Mouse (Mus musculus) midbrain, embryonic 16.5 days (tissue): ENCODE results near the gene Stk24. TPM values are rescaled to one million over a fixed set of nuclear protein-coding genes. Genes with fewer than 3 reads are reported as not detected.

ENCODE experiments used
- ATAC-seq: fragments of 200-750 bp; cut with Nextera tagmentation; 2 replicates; pipeline ENCODE4 v1.8.0; 2017; ENCODE audit warnings: moderate TSS enrichment
- H3K27ac ChIP-seq: fragments of 300-500 bp; sonication (generic); 2 replicates; pipeline ENCODE4 v1.5.1; 2014; ENCODE audit warnings: mild to moderate bottlenecking, low read length, mixed read lengths
- H3K27me3 ChIP-seq: fragments of 300-500 bp; sonication (generic); 2 replicates; pipeline ENCODE4 v1.6.1; 2014; ENCODE audit warnings: low read depth, low read length, mixed read lengths; ENCODE audit not compliant: control insufficient read depth, insufficient read depth
- H3K36me3 ChIP-seq: fragments of 300-500 bp; sonication (generic); 2 replicates; pipeline ENCODE4 v1.6.1; 2014; ENCODE audit warnings: mild to moderate bottlenecking, low read length, moderate library complexity, mixed read lengths; ENCODE audit not compliant: control insufficient read depth, insufficient read depth
- H3K4me1 ChIP-seq: fragments of 300-500 bp; sonication (generic); 2 replicates; pipeline ENCODE4 v1.6.1; 2014; ENCODE audit warnings: mild to moderate bottlenecking, low read length, mixed read lengths; ENCODE audit not compliant: control insufficient read depth, insufficient read depth
- H3K4me2 ChIP-seq: fragments of 300-500 bp; sonication (generic); 2 replicates; pipeline ENCODE4 v1.6.1; 2014; ENCODE audit warnings: mild to moderate bottlenecking, low read length, mixed read lengths
- H3K4me3 ChIP-seq: fragments of 300-500 bp; sonication (generic); 2 replicates; pipeline ENCODE4 v1.5.1; 2014; ENCODE audit warnings: low read depth, mild to moderate bottlenecking, low read length, moderate library complexity, mixed read lengths
- H3K9ac ChIP-seq: fragments of 300-500 bp; sonication (generic); 2 replicates; pipeline ENCODE4 v1.6.1; 2014; ENCODE audit warnings: low read depth, low read length, mixed read lengths
- H3K9me3 ChIP-seq: fragments of 300-500 bp; sonication (generic); replicated peaks from 2 replicates; pipeline ENCODE4 v1.6.1; 2014; ENCODE audit warnings: mild to moderate bottlenecking, low read length, mixed read lengths; ENCODE audit not compliant: control insufficient read depth, poor library complexity, severe bottlenecking
- WGBS: fragments of 180-500 bp; shearing (Covaris S2); extraction: QIAGEN DNeasy Blood & Tissue Kit; methylation state at CpG from one replicate; pipeline ENCODE4 v1.1.7; 2014; 5-methylcytosine and 5-hydroxymethylcytosine counted together
- polyA plus RNA-seq: library from polyadenylated mRNA; unstranded; fragments of >200 nt; fragmentation: Nextera tagmentation; extraction: Ambion mirVana; gene quantifications from 2 replicates; pipeline ENCODE4 v1.2.1, GENCODE M21; 2015

Stk24 gene
- polyA plus RNA-seq, 1 experiment from 2014 or later: 14.5 TPM

DNA sequence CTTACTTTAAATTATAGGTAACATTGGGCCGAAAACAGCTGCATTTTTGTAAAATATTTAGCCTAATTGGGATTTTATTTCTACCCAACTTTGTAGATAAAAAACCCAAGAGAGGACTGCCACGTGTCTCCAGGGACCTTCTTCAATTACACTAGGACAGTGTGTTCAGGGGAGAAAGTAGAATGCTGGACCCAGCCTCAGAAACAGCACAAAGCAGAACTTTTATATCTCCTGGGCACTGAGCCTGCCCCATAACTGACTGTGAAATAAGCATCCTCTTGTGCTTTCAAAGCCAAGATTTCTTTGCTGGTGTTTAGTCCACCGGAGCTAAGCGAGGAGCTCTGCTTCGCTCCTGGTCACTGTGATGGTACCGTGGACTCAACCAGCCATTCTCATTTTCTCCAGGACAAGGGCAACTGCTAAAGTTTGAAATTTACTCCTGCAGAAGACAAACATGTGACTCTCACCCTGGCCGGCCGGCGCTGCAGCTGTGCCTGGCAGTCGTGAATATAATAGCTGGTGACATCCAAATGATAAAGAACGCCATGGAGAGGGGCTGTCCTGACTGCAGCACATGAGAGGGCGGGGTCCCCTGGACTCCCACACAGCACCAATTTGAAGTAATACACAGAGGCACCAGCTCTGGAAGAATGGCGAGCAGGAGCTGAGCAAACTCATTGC lies 63.0 kb downstream of the Stk24 start:
- 0 out of 2 replicates have a peak, but pooled peaks have one; percentile 13 for ATAC-seq
- 65% methylated on average over 13 of the region's 13 CpGs for WGBS
- no peak overlapping the region; the same call in 1 of the 2 replicates for H3K9ac ChIP-seq
- H3K27ac ChIP-seq: no peak overlapping the region
- H3K9me3 ChIP-seq: no peaks in the 10 kb centered on the region; the same call in 1 of the 2 replicates
- H3K4me2 ChIP-seq: no peak overlapping the region
- H3K36me3 ChIP-seq: no peaks in the 10 kb centered on the region
- H3K4me1 ChIP-seq: no peaks in the 10 kb centered on the region
- H3K27me3 ChIP-seq: no peaks in the 10 kb centered on the region
- H3K4me3 ChIP-seq: no peak overlapping the region

DNA sequence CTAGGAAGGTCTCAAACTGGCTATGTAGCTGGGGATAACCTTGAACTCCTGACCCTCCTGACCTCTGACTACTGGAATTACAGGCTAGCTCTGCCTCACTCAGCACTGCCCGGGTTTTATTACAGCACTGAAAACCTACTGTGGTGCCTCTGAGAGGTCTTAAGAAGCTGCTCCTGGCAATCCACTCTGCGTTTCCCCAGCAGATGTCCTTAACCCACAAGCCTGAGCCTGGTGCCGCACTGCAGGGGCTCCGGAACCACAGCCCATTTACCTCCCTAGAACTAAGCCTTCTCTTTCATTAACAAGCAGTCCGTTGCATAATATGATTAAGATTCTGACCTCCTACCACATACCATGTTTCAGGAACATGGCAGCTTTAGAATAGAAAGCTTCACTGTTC lies 63.7 kb downstream of the Stk24 start:
- H3K36me3 ChIP-seq: no peaks in the 10 kb centered on the region
- no peak overlapping the region for H3K4me2 ChIP-seq
- no peaks in the 10 kb centered on the region; the same call in 1 of the 2 replicates for H3K9me3 ChIP-seq
- H3K4me3 ChIP-seq: no peak overlapping the region
- no peaks in the 10 kb centered on the region for H3K27me3 ChIP-seq
- no peaks in the 10 kb centered on the region for H3K4me1 ChIP-seq
- no peak overlapping the region for H3K27ac ChIP-seq
- no peak for ATAC-seq
- no peak overlapping the region for H3K9ac ChIP-seq
- 46% methylated on average over 5 of the region's 5 CpGs for WGBS

DNA sequence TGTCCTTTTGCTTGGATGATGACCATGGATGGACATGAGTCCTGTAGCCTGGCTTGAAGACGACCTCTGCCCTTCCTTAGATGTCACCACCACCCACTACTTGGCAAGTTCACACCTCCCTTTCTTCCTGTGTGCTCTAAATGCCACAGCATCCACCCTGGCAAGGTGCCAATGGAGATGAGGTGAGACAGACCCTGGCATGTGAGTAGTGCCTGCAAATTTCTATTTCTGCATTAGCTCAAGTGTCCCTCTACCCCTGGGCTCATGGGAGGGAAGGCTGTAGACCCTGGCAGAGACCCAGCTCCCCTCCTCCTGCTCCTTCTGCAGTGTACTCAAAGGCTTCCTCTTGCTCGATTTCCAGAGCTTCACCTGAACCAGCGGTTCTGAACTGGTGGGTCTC lies 64.9 kb downstream of the Stk24 start:
- no peaks in the 10 kb centered on the region for H3K27me3 ChIP-seq
- H3K4me3 ChIP-seq: no peak overlapping the region
- no peak overlapping the region for H3K9ac ChIP-seq
- no peaks in the 10 kb centered on the region for H3K36me3 ChIP-seq
- no peaks in the 10 kb centered on the region for H3K4me1 ChIP-seq
- H3K27ac ChIP-seq: no peak overlapping the region
- 77% methylated on average over 3 of the region's 3 CpGs for WGBS
- ATAC-seq: peak; percentile 38; the same call in 1 of the 2 replicates
- no peak overlapping the region for H3K4me2 ChIP-seq
- H3K9me3 ChIP-seq: no peaks in the 10 kb centered on the region

DNA sequence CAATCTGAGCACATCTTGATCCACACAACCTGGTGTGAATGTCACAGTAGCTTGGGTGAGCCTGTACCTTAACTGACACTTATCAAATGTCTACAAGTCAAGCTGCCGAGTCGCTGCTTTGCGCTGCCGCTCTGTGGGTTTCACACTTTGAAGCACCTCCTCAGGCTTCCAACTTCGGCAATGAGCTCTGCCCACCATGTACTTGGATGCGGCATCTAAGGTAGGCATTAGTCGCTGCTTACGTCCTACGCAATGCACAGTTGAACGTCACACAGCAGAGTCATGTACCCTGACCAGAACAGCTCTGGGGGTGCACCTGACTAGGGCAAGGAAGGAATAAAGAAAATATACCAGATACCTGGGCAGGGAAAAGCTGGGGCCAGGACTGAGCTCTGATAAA lies 66.5 kb downstream of the Stk24 start:
- no peak overlapping the region for H3K9ac ChIP-seq
- 95% methylated on average over 10 of the region's 10 CpGs for WGBS
- no peak for ATAC-seq
- H3K36me3 ChIP-seq: no peaks in the 10 kb centered on the region
- no peak overlapping the region for H3K4me3 ChIP-seq
- H3K4me1 ChIP-seq: no peaks in the 10 kb centered on the region
- H3K27ac ChIP-seq: no peak overlapping the region
- no peaks in the 10 kb centered on the region for H3K27me3 ChIP-seq
- no peak overlapping the region for H3K4me2 ChIP-seq
- H3K9me3 ChIP-seq: no peaks in the 10 kb centered on the region

DNA sequence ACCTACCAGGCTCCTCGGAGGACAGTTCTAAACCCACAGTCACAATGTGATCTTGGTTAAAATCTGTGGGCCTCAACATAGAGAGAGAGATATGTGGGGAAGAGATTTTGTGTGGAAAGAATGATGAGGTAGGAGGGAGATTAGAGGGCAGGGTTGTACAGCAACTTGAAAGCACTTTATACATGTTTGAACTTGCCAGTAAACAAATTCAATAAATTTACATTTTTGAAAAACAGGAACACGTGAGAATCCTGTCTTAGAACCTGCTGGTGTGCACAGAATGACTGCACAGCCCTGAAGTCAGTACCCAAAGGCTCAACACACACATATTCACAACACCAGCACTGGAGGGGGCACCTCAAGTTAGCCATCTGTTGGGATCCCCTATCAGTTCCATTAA lies 68.7 kb downstream of the Stk24 start:
- H3K36me3 ChIP-seq: no peaks in the 10 kb centered on the region
- no peak overlapping the region for H3K4me2 ChIP-seq
- WGBS: 94% methylated on average over 2 of the region's 2 CpGs
- H3K4me3 ChIP-seq: no peak overlapping the region
- H3K9ac ChIP-seq: no peak overlapping the region
- no peak for ATAC-seq
- no peaks in the 10 kb centered on the region for H3K9me3 ChIP-seq
- no peaks in the 10 kb centered on the region for H3K4me1 ChIP-seq
- no peak overlapping the region for H3K27ac ChIP-seq
- no peaks in the 10 kb centered on the region for H3K27me3 ChIP-seq

DNA sequence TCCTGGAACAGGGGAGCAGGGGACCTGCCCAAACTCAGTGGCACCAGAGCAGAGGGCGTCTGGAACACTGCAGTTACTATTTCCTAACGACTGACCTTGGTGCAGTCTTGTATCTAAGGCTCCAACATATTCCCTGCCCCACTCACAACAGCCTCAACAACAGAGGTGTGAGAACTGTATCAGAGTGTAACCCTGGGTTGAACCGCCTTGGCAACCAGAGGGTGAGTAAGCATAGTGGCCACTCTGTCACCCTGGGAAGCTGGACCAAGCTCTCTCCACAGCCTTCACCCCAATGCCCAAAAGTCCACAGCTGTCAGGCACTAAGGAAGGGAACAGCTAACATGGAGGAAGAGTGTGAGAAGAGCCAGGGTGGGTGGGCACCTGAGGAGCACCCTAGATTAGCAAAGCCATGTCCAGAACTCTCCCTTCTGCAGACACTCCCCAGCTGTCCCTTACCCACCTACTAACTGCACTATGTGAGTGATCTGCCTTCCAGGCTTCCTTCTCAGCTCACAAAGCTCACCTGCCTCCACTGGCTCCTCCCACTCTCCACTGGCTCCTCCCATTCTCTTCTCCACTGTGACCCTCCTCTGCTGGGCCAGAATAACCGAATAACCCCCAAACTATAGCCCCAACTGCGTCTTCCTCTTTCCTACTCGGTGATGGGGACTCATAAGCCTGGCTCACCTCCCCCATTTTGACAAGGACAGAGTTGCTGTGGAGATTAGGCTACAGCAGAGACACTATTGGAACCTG lies 69.3 kb downstream of the Stk24 start:
- no peak overlapping the region for H3K27ac ChIP-seq
- no peak overlapping the region for H3K9ac ChIP-seq
- ATAC-seq: no peak
- no peaks in the 10 kb centered on the region for H3K9me3 ChIP-seq
- H3K36me3 ChIP-seq: no peaks in the 10 kb centered on the region
- 82% methylated on average over 6 of the region's 6 CpGs for WGBS
- no peak overlapping the region for H3K4me3 ChIP-seq
- H3K4me1 ChIP-seq: no peaks in the 10 kb centered on the region
- H3K4me2 ChIP-seq: no peak overlapping the region
- H3K27me3 ChIP-seq: no peaks in the 10 kb centered on the region

DNA sequence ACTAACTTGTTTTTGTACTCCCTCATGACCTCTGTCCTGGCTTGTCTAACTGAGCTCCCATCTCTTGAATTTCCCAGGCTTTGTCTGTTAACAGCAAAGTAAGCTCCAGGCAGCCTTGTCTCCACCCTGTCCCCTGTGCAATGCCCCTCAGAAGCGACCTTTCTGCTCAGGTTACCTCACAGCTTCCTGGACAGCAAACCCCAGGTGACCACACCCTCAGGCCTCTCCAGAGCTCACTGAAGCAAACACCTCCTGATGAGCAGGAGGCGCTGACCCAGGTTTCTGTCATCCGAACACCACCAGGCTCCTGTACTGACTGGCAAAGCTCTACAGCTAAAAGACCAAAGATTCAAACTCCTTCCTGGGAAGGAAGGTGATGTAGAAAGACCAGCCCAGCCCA lies 69.9 kb downstream of the Stk24 start:
- H3K9me3 ChIP-seq: no peaks in the 10 kb centered on the region
- ATAC-seq: no peak
- H3K4me2 ChIP-seq: no peak overlapping the region
- H3K4me1 ChIP-seq: no peaks in the 10 kb centered on the region
- no peak overlapping the region for H3K27ac ChIP-seq
- H3K36me3 ChIP-seq: no peaks in the 10 kb centered on the region
- no peak overlapping the region for H3K4me3 ChIP-seq
- no peak overlapping the region for H3K9ac ChIP-seq
- WGBS: 89% methylated on average over 3 of the region's 3 CpGs
- H3K27me3 ChIP-seq: no peaks in the 10 kb centered on the region

DNA sequence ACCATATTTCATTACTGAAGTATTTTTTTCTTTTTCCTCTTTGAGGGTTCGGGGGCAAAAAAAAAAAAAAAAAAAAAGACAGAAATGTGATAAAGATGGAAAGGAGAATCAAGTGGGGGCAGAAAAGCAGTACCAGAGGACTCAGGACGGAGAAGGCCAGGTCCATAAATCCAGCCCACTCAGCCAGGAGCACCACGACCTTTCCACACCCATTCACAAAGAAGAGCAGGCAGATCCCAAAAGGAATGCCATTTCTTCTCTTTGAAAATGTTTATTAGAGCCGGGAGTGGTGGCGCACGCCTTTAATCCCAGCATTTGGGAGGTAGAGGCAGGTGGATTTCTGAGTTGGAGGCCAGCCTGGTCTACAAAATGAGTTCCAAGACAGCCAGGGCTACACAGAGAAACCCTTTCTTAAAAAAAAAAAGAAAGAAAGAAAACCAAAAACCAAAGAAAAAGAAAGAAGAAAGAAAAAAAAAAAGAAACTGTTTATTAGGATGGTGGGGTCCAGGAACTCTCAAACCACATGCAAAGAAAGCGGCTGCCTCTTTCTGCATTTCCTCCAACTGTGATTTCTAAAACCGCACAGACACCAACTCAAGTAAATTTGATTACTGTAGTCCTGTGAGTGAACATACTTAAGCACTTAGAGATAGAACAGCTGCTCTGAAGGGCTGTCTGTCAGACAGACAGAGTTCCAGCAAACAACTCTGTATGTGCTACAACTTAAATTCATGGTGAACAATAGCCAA lies 74.3 kb downstream of the Stk24 start:
- ATAC-seq: no peak
- H3K4me2 ChIP-seq: no peak overlapping the region
- H3K27me3 ChIP-seq: no peaks in the 10 kb centered on the region
- H3K9me3 ChIP-seq: no peaks in the 10 kb centered on the region
- WGBS: 55% methylated on average over 8 of the region's 8 CpGs
- H3K27ac ChIP-seq: no peak overlapping the region
- no peak overlapping the region for H3K9ac ChIP-seq
- H3K4me1 ChIP-seq: 0 out of 2 replicates have a peak, but pooled peaks cover 2% of the 10 kb centered on the region
- H3K36me3 ChIP-seq: no peaks in the 10 kb centered on the region
- no peak overlapping the region for H3K4me3 ChIP-seq

DNA sequence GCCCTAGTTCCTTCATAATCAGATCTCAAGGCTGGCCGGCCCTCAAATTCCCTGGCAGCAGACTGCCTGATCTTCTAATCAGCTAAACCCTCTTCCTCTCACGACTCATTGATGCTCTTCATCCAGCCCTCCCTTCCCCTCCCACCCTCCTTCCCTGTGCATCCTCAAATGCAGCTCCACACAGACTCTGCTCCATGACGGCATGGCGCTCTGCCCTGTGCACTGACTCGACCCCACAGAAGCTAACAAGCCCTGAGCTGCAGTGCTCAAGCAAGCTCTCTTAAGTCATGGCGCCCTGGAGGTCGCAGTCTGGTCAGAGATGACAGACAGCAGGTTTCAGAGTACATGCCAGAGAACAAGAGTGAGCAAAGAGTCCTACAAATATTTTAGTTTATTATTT lies 75.3 kb downstream of the Stk24 start:
- H3K36me3 ChIP-seq: no peaks in the 10 kb centered on the region
- no peak overlapping the region for H3K4me3 ChIP-seq
- ATAC-seq: 0 out of 2 replicates have a peak, but pooled peaks have one; percentile 51
- no peaks in the 10 kb centered on the region for H3K27me3 ChIP-seq
- no peak overlapping the region for H3K27ac ChIP-seq
- WGBS: 49% methylated on average over 7 of the region's 7 CpGs
- H3K4me2 ChIP-seq: no peak overlapping the region
- H3K4me1 ChIP-seq: 0 out of 2 replicates have a peak, but pooled peaks cover 2% of the 10 kb centered on the region
- no peak overlapping the region for H3K9ac ChIP-seq
- H3K9me3 ChIP-seq: no peaks in the 10 kb centered on the region
